Mouse (Mus musculus) spleen, postnatal 36 days (tissue): ENCODE results near the gene Dnah8.
"Not testable (repeated sequence)": the region's sequence is repeated elsewhere in the genome, so short reads cannot be mapped to it uniquely, and the experiment has no call there.

Source experiments
- DNase-seq, 2 experiments: peaks; one replicate each; pipeline ENCODE4 v3.0.0; 2022; ENCODE audit warnings: low spot score in 2 of 2, mixed read lengths in 1 of 2

The Dnah8 gene

GRCm38 (mm10) chr17:30624132-30624531 lies at the start of gene Dnah8:
TSS of gene Dnah8 (plus strand) at chr17:30624354.
- DNase-seq, result not testable (repeated sequence)

- no peak for DNase-seq
Measured at GRCm38 (mm10) chr17:30574783-30575075, 49.4 kb upstream of the Dnah8 start.

GRCm38 (mm10) chr17:30575121-30575904 lies 48.8 kb upstream of the Dnah8 start:
- DNase-seq, result peak; percentile 35 to 42

- DNase-seq, result peak; percentile 87 to 90
Measured at GRCm38 (mm10) chr17:30575941-30576773, 48.0 kb upstream of the Dnah8 start, which contains the start of gene Btbd9. TSS of gene Btbd9 (minus strand) at chr17:30576488.

- DNase-seq, result no peak
Measured at GRCm38 (mm10) chr17:30576946-30577345, 47.2 kb upstream of the Dnah8 start.

- DNase-seq, result no peak
Measured at GRCm38 (mm10) chr17:30580781-30581180, 43.4 kb upstream of the Dnah8 start.

GRCm38 (mm10) chr17:30581201-30581600 lies 43.0 kb upstream of the Dnah8 start:
- no peak for DNase-seq

GRCm38 (mm10) chr17:30582313-30582712 lies 41.8 kb upstream of the Dnah8 start:
- no peak for DNase-seq

- no peak for DNase-seq
Measured at GRCm38 (mm10) chr17:30583258-30584001, 40.7 kb upstream of the Dnah8 start.

- DNase-seq, result peak; percentile 33 to 52
Measured at GRCm38 (mm10) chr17:30590417-30591198, 33.5 kb upstream of the Dnah8 start.

GRCm38 (mm10) chr17:30594407-30594806 lies 29.7 kb upstream of the Dnah8 start:
- no peak for DNase-seq

- DNase-seq, result no peak
Measured at GRCm38 (mm10) chr17:30594846-30595245, 29.3 kb upstream of the Dnah8 start.

- no peak for DNase-seq
Measured at GRCm38 (mm10) chr17:30597786-30598185, 26.4 kb upstream of the Dnah8 start.

GRCm38 (mm10) chr17:30598300-30598699 lies 25.9 kb upstream of the Dnah8 start:
- no peak for DNase-seq

GRCm38 (mm10) chr17:30602175-30602574 lies 22.0 kb upstream of the Dnah8 start:
- no peak for DNase-seq

GRCm38 (mm10) chr17:30604296-30604695 lies 19.9 kb upstream of the Dnah8 start:
- no peak for DNase-seq

GRCm38 (mm10) chr17:30605001-30605400 lies 19.2 kb upstream of the Dnah8 start:
- no peak for DNase-seq

- no peak for DNase-seq
Measured at GRCm38 (mm10) chr17:30606206-30606605, 17.9 kb upstream of the Dnah8 start.

- DNase-seq, result no peak
Measured at GRCm38 (mm10) chr17:30606634-30607081, 17.5 kb upstream of the Dnah8 start.

GRCm38 (mm10) chr17:30607330-30607729 lies 16.8 kb upstream of the Dnah8 start:
- DNase-seq, result no peak

- DNase-seq, result no peak
Measured at GRCm38 (mm10) chr17:30607909-30608495, 16.2 kb upstream of the Dnah8 start.
